Mouse (Mus musculus) ES-Bruce4 (cell line): ENCODE results near the gene Prss16. TPM values are rescaled to one million over a fixed set of nuclear protein-coding genes. Genes with fewer than 3 reads are reported as not detected.
A peak's percentile ranks its signal among the peaks of the same experiment; 100 is the strongest.

Experiments used
- H3K27ac ChIP-seq: 2 replicates; pipeline ENCODE4 v1.5.1; 2012; ENCODE audit warnings: low read length, inconsistent platforms; ENCODE audit not compliant: insufficient read depth
- H3K27me3 ChIP-seq: 2 replicates; pipeline ENCODE4 v1.6.1; 2012; ENCODE audit warnings: mild to moderate bottlenecking, low read length, inconsistent platforms; ENCODE audit not compliant: control insufficient read depth, poor library complexity, insufficient read depth, severe bottlenecking
- H3K36me3 ChIP-seq: 2 replicates; pipeline ENCODE4 v1.6.1; 2012; ENCODE audit warnings: inconsistent platforms, mild to moderate bottlenecking, low read length, moderate library complexity; ENCODE audit not compliant: control insufficient read depth, poor library complexity, insufficient read depth, severe bottlenecking
- H3K4me1 ChIP-seq: one replicate; pipeline ENCODE4 v1.8.1; 2011; ENCODE audit warnings: low read length; ENCODE audit not compliant: control insufficient read depth, insufficient read depth
- H3K4me3 ChIP-seq: 2 replicates; pipeline ENCODE4 v1.5.1; 2011; ENCODE audit warnings: low read depth, mild to moderate bottlenecking, low read length
- H3K9ac ChIP-seq: 2 replicates; pipeline ENCODE4 v1.6.1; 2012; ENCODE audit warnings: low read depth, mild to moderate bottlenecking, inconsistent platforms; ENCODE audit not compliant: poor library complexity, severe bottlenecking
- H3K9me3 ChIP-seq: replicated peaks from 2 replicates; pipeline ENCODE4 v1.6.1; 2012; ENCODE audit warnings: mild to moderate bottlenecking, low read length, inconsistent platforms; ENCODE audit not compliant: control insufficient read depth, poor library complexity, insufficient read depth, severe bottlenecking
- CTCF ChIP-seq: IDR thresholded peaks from one replicate; pipeline ENCODE4 v1.8.1; 2011; ENCODE audit warnings: low read depth, low read length
- EP300 ChIP-seq: IDR thresholded peaks from 2 replicates; pipeline ENCODE4 v1.6.1; 2011; ENCODE audit warnings: low read depth, low read length; ENCODE audit not compliant: insufficient read depth
- POLR2A ChIP-seq: IDR thresholded peaks from one replicate; pipeline ENCODE4 v1.8.1; 2011; ENCODE audit warnings: low read length; ENCODE audit not compliant: insufficient read depth
- polyA plus RNA-seq: library from polyadenylated mRNA; stranded (reverse); fragments of >200 nt; gene quantifications from 2 replicates; pipeline ENCODE4 v1.2.4, GENCODE M21; 2011; ENCODE audit warnings: low read depth; ENCODE audit not compliant: missing spikeins, insufficient read depth, insufficient read length

The Prss16 gene
- polyA plus RNA-seq, 1 experiment = 6.9 TPM

DNA sequence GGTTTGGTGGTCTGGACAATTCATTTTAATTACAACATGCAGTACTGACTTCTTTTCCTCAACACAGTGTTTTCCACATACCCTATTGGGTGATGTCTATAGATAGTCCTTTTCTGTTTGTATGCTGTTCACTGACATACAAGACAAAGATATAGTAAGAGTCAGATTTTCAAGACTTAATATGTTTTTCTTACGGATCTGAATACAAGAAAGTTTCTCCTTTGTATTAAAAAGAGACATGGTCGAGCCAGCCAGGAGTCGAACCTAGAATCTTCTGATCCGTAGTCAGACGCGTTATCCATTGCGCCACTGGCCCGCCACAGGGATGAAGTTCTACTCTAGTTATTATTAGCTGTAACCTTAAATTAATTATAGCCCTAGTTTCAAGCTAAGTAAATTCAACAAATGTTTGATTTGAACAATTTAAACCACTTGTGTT, 11.4 kb upstream of the Prss16 start:
- Histone ChIP-seq H3K9me3 (no peaks in the 10 kb centered on the region), H3K4me3 (peak overlapping the region; percentile 70), H3K4me1 (no peaks in the 10 kb centered on the region), H3K9ac (peak overlapping the region; percentile 89), H3K27me3 (no peaks in the 10 kb centered on the region), H3K27ac (no peak overlapping the region), H3K36me3 (no peaks in the 10 kb centered on the region)
- TF ChIP-seq POLR2A (no peak), CTCF (no peak), EP300 (no peak)

- H3K4me1 ChIP-seq = no peaks in the 10 kb centered on the region
- H3K36me3 ChIP-seq = no peaks in the 10 kb centered on the region
- no peaks in the 10 kb centered on the region for H3K9me3 ChIP-seq
- peak overlapping the region; percentile 70 for H3K4me3 ChIP-seq
- no peaks in the 10 kb centered on the region for H3K27me3 ChIP-seq
- H3K27ac ChIP-seq = no peak overlapping the region
- no peak for TF ChIP-seq CTCF
- no peak for TF ChIP-seq POLR2A
- TF ChIP-seq EP300 = no peak
- peak overlapping the region; percentile 61 for H3K9ac ChIP-seq
Measured at GRCm38 (mm10) chr13:22019934-22020835, 10.6 kb upstream of the Prss16 start.

DNA sequence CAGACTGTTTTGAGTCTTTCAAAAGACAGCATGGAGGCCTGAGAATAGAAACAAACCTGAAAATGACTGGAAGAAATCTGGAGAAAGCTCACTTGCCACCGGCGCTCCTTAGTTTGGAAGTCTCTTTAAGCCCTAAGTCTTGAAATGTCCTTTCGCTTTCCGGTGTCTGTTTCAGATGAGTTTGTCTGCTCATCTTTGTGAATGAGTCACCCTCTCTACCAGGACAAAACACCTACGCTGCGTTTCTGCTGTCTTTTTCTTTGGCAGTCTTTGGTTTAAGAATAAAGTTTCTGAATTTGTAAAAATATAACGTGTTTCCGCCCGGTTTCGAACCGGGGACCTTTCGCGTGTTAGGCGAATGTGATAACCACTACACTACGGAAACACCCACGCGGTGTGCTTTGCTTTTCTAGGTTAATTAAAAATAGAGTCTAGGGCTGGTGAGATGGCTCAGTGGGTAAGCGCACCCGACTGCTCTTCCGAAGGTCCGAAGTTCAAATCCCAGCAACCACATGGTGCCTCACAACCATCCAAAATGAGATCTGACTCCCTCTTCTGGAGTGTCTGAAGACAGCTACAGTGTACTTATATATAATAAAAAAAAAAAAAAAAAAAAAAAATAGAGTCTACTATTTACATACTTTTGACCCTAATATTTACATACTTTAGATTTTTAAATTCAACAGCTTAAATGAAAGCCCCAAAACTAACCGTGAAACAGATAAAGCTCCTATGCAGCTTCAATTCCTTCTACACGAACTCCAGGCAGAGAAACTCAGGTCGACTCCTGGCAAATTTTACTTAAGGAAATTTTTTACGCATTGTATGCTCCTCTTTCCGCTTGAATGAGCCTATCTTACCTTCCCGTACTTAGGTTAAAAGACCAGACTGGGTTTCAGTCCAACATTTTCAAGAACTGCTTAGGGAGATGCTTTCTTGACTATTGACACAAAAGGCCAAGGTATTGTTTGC, 6.2 kb upstream of the Prss16 start:
- Histone ChIP-seq H3K9me3 (no peaks in the 10 kb centered on the region), H3K27me3 (peaks cover 3% of the 10 kb centered on the region; the same call in 1 of the 2 replicates), H3K27ac (no peak overlapping the region), H3K4me1 (no peaks in the 10 kb centered on the region), H3K36me3 (no peaks in the 10 kb centered on the region), H3K9ac (peak overlapping the region; percentile 63), H3K4me3 (peak overlapping the region; percentile 45)
- no peak for TF ChIP-seq EP300
- no peak for TF ChIP-seq CTCF
- TF ChIP-seq POLR2A = no peak

DNA sequence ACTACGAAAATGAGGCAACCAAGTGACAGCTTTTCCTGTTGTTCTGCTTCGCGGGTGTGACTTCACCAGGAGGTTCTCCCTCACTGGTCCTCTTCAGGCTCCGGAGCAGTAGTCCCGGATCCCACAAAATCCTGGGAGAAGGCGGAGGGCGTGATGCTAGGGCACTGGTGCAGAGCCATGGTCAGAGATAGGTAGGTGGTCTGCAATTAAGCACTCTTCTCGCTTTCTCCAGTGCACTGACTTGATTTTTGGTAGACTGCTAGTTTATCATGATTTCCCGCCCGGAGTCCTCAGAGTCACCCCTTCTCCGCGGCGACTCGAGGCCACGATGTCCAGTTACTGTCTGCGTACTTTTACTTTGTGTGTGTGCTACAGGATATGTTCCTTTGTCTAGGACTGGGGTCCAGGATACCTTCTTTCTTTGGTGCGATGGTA, 4.9 kb upstream of the Prss16 start:
- Histone ChIP-seq H3K4me3 (peak overlapping the region; percentile 8), H3K36me3 (no peaks in the 10 kb centered on the region), H3K27ac (no peak overlapping the region), H3K9me3 (no peaks in the 10 kb centered on the region), H3K27me3 (peaks cover 3% of the 10 kb centered on the region; the same call in 1 of the 2 replicates), H3K9ac (no peak overlapping the region), H3K4me1 (no peaks in the 10 kb centered on the region)
- TF ChIP-seq POLR2A = no peak
- TF ChIP-seq CTCF = no peak
- no peak for TF ChIP-seq EP300

DNA sequence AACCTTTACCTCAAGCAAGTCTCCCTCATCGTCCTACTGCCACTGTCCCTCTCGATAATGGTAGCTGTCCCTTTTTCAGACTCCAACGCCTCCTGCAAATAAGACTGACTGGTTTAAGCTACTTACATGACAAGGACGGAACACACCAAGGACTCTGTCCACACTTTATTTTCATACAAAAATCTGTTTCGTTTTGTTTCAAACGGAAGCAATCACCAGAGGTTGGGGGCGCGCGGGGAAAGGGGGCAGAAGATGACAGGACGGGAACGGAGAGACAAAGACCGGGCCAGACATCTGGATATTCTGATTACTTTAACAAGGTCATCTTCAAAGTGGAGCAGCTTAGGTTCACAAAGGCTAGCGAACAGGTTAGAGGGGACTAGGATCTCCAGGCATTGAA, 4.2 kb upstream of the Prss16 start:
- H3K27me3 ChIP-seq = peaks cover 3% of the 10 kb centered on the region; the same call in 1 of the 2 replicates

More for the DNA sequence above, 4.2 kb upstream of the Prss16 start:
- H3K36me3 ChIP-seq = no peaks in the 10 kb centered on the region
- no peak overlapping the region for H3K9ac ChIP-seq
- H3K4me1 ChIP-seq = no peaks in the 10 kb centered on the region
- TF ChIP-seq EP300 (no peak), CTCF (no peak), POLR2A (no peak)
- no peaks in the 10 kb centered on the region for H3K9me3 ChIP-seq
- H3K4me3 ChIP-seq = no peak overlapping the region
- H3K27ac ChIP-seq = no peak overlapping the region
